Mouse (Mus musculus) G1E (cell line): Measurements from ENCODE around the gene Mybbp1a.

Experiments used
- CTCF ChIP-seq: IDR thresholded peaks from 2 replicates; pipeline ENCODE4 v1.5.1; 2012; ENCODE audit warnings: low read depth, low read length, inconsistent platforms, mixed read lengths
- GATA1 ChIP-seq: IDR thresholded peaks from 2 replicates; pipeline ENCODE4 v1.6.1; 2012; ENCODE audit warnings: borderline replicate concordance, low read length, inconsistent platforms, mixed read lengths
- POLR2AphosphoS5 ChIP-seq: IDR thresholded peaks from 2 replicates; pipeline ENCODE4 v1.6.1; 2012; ENCODE audit warnings: low read depth, low read length, inconsistent platforms; ENCODE audit not compliant: insufficient replicate concordance

- no peak for TF ChIP-seq CTCF
- TF ChIP-seq GATA1 = no peak
- no peak for TF ChIP-seq POLR2AphosphoS5
Measured at GRCm38 (mm10) chr11:72455694-72456093, 14.5 kb downstream of the Mybbp1a start.
